Mouse (Mus musculus) ZHBTc4 (cell line): ENCODE measurements at regions not wholly inside any gene's neighbourhood (a gene's known extent, or its start where the extent isn't known, plus 50 kb on each side); places are given as distances from the start of the nearest gene placed in this dataset.

Source experiments
- DNase-seq: peaks from one replicate; pipeline ENCODE4 v3.0.0-alpha.2; 2011; ENCODE audit warnings: low read depth, low spot score

GRCm38 (mm10) chr8:46898697-46899445, 87.8 kb upstream of the Enpp6 start:
- DNase-seq: no peak

DNA sequence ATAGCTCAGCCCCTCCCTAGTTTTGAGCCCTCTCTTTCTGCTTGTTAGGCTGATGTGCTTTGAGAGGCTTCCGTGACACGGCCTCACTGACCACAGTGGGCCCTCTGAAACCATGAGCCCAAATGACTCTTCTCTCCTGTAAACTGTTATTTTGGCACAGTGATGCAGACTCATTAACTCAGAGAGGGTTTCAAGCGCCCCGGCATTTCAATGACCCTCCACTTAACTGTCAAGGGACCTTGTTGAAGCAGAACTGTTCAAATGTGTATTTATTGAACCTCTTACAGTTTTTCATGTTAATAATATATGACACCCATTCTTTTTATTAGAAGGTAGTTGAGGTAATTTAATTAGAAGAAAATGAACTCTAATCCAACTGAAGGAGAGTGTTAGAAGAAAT, 85.9 kb upstream of the Enpp6 start:
- DNase-seq: no peak

DNA sequence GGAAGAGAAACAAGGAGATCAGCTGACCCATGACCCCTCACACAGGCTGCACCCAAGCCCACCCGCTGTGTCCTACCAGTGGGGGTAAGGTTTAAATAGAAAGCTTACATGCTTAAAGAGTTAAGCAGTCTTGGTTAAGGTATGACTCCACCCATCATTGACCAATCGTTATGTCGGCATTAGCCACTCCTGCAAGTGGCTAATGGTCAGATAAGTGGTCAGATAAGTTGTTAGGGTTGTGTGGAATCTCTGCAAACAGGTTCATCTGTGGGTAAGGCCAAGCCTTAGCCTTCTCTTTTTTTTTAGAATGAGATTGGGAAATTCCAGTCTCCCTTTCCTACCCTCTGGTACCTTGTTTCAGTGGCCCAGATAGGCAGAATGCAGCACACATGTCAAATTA, 82.0 kb upstream of the Enpp6 start:
- peak; percentile 11 for DNase-seq

DNA sequence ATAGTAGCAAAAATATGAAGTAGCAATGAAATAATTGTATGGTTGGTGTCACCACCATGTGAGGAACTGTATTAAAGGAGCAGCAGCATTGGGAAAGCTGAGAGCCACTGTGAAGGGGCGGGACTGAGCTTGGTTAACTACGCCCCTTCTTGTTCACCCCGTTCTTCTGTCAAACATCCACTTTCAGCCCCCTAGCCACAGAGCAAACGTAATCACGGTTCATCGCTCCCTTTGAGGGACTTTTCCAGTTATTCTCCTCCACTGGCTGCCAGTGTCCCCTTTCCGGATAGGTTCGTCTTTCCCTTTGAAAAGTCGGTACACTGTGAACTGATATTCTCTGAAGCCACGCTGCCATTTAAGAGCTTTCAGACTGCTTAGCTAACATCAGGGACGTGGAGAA, 79.3 kb upstream of the Enpp6 start:
- DNase-seq: no peak

DNA sequence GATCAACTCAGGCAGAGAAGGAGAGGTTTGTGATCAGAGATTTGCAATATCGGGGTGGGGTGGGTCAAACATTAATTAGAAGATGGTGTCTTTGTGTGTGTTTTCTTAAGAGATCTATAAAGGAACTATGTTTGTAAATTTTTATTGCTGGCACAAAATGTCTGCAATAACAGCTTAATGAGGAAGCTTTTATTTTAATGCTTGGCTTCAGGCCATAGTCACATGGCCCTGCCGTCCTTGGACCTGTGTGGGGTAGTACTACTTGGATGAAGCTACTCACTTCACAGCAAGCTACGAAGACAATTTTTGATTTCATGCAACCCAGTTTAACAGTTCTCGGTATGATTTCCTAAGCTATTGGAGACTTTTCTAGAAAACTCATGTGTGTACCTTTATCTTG, 78.5 kb upstream of the Enpp6 start:
- DNase-seq: no peak

DNA sequence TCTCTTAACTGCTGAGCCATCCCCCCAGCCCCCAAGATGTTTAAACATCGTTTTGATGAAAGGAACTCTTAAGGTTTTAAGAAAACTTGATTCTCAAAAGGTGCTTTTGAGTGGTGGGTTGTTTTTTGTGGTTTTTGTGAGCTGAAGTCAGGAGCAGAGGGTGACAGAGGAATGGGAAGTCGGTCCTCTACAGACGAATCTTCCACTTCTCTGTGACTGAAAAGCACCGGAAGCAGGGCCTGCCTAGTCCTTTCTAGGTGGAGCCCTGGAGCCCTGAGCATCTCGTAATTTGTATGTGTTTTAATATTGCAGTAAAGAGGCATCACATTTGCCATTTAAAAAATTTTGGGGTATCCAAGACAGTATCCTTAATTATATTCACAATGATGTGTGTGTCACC, 72.7 kb upstream of the Enpp6 start:
- DNase-seq: no peak

DNA sequence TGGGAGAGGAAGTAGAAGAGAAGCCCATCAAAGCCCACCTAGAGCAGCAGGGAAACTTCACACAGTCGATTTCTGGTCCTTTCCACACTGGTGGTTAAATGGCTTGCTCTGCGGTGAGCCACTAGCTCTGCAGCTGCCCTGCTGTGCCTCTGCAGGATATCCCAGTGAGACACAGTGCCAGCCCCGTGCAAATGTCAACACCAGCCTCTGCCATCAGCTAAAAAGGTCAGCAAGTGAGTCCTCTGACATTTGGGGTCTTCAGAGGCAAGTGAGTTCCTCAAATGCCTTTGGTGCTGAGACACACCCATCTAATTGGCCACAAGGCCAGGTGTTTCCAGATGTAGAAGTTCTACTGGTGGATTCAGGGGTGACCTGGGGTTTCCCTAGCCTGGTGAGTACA, 66.6 kb upstream of the Enpp6 start:
- DNase-seq: no peak

GRCm38 (mm10) chr8:46921075-46921474, 65.6 kb upstream of the Enpp6 start:
- no peak for DNase-seq

- no peak for DNase-seq
These were observed 65.1 kb upstream of the Enpp6 start for GRCm38 (mm10) chr8:46921585-46921984.

DNA sequence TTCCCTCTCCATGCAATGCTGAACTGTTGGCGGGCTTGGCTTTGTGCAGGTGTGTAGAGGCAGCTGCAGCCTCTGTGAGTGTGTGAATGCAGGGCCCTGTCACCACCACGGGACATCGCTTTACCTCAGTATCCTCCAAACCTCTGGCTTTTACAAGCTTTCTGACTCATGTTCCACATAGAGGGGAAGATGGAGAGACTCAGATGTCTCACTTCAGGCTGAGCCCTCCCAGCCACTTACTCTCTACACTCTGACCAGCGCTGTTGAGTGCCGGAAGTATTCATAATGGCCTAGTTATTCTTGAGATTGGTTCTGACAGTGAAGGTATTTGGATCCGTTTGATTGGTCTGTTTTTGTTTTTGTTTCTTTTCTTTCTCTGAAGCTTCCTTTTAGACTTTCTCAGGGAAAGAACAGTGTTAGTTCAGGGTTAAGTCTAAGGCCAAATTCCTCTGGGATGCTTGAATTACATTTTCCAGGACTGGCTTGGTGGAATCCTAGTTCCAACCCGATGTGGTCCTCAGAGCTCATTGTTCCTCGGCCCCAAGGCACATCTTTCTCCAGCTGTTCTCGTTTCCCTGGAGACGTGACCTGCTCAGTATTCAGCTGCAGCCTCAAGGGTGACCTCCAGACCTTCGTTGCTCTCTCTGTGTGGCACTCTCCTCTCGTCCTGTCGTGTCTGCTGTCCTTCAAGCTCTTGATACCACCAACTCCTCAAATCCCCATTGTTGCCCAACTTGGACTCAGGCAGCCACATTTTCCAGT, 61.7 kb upstream of the Enpp6 start:
- DNase-seq: no peak

DNA sequence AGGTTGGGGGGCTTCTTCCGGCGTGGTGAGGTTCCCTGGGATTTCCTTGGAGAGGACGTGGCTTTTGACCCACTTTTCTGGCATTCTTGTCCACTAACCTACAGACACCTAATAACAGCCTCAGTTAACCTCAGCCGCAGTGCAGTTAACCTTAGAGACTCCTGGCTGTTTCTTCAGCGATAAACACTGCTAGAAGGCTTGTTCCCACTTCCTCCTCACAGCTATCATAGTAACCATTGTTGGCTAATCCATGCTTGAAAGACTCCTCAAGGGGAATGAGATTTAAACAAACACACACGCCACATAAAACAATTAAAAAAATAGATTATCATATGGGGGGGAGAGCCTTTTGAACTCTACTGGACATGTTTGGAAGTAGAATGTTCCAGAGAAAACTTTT, 58.0 kb upstream of the Enpp6 start:
- no peak for DNase-seq

GRCm38 (mm10) chr8:46929678-46930077, 57.0 kb upstream of the Enpp6 start:
- no peak for DNase-seq

DNA sequence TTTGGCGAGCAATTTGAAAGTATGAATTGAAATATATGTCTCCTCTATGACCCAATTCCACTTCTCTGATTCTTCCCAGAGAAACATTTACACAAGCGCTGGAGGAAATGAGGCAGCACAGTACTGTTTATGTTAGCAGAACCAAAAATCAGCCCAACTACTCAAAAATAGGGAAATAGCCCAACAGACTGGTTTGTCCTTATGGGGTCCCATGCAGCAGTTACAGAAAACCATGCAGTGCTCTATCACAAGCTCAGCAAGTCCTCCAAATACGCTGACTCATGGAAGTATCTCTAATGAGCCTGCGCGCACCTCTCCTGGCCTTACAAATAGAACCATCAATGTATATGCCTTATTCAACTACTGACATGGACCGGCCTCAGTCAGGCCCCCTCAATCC, 55.4 kb upstream of the Enpp6 start:
- DNase-seq: no peak

DNA sequence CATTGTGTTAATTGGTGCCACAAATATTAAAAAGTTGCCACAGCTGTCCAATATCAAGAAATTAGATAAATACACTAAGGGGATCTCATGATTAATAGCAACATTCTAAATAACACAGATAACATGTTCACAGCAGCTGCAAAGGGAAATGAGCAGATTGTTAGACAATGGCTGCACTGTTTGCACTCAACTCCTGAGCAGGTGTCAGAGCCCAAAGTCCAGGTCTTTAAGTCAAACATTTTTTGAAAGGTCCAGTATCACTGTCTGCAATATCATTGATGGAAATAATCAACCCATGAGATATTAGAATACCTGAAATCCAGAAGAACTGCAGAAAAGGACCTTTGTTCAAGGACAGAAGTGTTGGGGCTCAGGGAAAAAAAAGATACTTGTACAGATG, 53.4 kb upstream of the Enpp6 start:
- DNase-seq: no peak

- no peak for DNase-seq
These were observed 52.4 kb upstream of the Enpp6 start for GRCm38 (mm10) chr8:46934254-46934653.

DNA sequence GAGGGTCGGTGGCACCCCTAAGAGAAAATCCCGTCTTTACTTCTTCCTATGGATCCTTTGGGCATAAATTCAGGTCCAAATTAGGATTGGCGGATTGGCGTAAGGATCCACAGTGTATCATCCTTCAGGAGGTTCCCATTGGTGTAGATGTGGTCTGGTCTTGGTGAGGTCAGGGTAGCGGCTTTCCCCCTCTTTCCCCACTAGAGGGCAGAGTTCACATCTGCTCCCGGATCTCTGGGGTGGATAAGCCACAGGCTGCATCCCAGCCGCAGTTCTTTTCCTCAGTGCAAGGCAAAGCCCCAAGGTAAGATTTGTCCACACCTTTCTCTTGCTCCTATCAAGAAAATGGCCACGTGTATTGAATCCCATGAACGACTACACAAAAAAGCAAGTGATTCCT, 51.8 kb upstream of the Enpp6 start:
- peak; percentile 86 for DNase-seq

- DNase-seq: no peak
These were observed 50.6 kb upstream of the Enpp6 start for GRCm38 (mm10) chr8:46936039-46936438.
